Mouse (Mus musculus): Measurements from ENCODE around the gene Rtel1.

The Rtel1 gene

GRCm38 (mm10) chr2:181319248-181320102 is at the start of gene Rtel1:
Rtel1 (plus strand) TSS chr2:181319739.
- DNase-seq = peak; percentile 91 to 93

- no peak for DNase-seq
Measured at GRCm38 (mm10) chr2:181272092-181272491, 47.4 kb upstream of the Rtel1 start.

GRCm38 (mm10) chr2:181273829-181274228 is 45.7 kb upstream of the Rtel1 start:
- no peak for DNase-seq

DNA sequence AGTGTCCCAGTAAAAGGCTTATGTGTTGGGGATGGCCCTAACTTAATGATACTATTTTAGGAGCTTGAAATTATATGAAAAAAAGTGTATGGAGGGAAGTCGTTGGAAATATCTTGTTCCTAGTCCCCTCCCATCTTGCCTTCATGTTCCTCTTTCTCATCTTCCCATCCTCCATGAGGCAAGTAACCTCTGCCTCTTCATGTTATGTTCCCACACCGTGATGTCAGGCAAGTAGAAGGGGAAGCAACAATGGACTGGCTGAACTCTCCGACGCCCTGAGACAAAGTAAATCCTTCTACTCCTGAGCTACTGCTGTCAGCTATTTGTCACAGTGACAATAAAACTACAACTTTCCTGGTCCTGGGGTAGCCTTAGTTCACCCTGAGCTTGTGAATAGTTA is 44.9 kb upstream of the Rtel1 start:
- no peak for DNase-seq

GRCm38 (mm10) chr2:181276766-181277165 is 42.8 kb upstream of the Rtel1 start:
- no peak for DNase-seq

- DNase-seq = no peak
Measured at GRCm38 (mm10) chr2:181277866-181278265, 41.7 kb upstream of the Rtel1 start.

- DNase-seq = no peak
Measured at GRCm38 (mm10) chr2:181279968-181280367, 39.6 kb upstream of the Rtel1 start.

DNA sequence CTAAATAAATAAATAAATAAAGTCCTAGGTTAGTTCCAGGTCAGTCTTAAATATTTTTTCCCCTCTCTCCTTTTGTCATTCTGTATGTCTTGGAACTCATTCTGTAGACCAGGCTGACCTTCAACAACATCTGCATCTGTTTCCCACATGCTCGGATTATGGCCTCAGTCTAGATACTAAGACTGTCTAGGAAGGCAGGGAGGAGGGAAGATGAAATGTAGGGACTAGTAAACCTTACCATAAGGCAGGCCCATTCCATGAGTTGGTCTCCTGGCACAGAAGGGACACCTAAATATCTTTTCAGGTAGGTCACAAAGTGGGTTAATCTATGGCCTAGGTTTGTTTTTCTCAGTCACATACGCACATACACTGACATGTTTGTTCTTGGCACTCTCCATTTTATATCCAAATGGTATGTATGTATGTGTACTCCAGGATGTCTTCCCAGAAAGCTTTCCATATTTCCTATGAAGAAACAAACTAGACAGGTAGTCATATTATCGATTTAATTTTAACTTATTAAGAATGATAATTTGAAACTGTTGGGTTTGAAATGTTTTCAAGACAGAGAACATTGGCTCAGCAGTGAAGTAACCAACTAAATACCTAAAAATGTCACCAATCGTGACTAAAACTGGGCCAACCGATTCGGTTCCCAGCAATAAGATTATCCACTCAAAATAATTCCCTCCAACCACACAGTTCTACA is 32.8 kb upstream of the Rtel1 start:
- peak in 1 of 2 experiments; percentile 16 for DNase-seq

DNA sequence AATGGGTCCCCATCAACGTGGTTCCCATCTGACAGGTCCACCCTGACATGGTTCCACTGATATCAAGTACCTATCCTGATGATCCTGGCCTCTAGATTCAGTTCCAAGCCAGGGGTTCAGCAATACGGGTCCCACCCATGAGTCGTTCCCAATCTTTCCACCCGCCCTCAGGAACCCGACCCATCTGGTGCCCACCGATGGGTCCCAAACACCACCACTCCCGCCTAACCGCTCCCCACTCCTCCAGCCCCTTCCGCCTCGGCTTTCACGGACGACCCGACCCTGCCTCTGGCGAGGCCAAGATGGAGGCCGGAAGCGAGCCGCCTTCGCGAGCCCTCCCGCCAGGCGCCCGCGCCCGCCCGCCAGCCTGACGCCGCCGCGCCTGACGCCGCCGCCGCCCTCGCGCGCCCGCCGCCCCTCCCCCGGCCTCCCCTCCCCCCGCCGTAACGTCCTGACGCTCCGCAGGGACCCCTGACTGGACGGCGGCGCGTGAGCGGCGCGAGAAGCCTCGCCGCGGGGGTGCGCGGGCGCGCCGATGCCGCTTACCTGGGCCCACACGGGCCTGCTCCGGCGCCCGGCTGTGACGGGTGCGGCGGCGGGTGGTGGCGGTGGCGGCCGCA is 32.1 kb upstream of the Rtel1 start:
- peak; percentile 94 to 95 for DNase-seq

DNA sequence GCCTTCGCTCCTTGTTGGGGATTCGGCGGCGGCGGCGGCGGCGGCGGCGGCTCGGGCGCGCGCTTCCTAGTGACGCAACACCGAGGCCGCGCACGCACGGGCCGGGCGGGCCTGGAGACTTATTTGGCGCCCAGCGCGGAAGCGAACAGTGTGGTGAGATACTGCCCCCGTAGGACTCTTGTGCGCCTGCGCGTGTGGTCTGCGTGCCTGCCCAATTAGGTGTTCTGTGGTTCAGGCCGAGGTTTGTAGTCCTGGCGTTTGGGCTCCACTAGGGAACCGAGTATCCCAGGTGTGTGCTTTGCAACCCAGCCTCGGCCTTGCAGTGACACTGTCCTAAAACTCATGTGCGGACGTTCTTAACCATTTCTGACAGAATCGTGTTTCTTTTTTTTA is 31.6 kb upstream of the Rtel1 start, which contains the start of gene Gmeb2:
TSS of gene Gmeb2 (minus strand) at position 78 of the 393 bp plus-strand sequence.
- peak; percentile 94 to 96 for DNase-seq

DNA sequence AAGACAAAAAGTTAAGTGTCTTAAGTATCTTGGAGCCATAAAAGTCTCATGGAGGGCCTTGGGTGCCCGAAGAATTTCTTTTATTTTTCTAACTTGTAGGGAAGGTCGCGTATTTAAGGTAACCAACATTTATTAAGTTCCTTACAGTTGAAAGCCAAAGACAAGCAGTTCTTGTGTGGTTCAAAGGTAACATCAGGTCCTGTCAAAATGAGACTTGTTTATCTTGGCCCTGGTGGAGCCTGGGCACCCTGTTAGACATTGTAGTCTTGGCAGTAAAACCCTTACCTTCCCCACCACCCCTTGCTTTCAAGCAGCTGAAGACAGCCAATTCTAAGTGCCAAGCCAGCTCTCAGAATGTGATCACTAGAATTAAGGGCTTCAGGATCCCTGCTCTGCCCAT is 30.8 kb upstream of the Rtel1 start:
- DNase-seq = no peak

GRCm38 (mm10) chr2:181290937-181291336 is 28.6 kb upstream of the Rtel1 start:
- no peak for DNase-seq

DNA sequence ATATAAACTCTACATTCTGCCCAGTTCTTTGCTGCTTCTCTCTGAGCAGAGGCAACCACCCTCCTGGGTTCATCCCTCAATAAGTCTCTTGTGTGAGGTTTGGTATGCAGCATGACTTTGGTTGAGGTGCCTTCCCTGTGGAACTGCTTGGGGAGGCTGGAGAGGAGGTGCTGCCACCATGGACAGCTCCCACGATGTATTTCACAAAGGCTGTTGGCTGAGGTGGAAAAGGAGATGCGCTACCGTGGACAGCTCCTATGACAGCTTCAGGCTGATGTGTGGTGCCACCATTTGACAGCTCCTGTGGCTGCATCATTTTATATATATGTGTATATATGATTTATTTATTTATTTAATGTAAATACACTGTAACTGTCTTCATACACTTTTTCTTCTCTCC is 17.5 kb upstream of the Rtel1 start:
- no peak for DNase-seq

- no peak for DNase-seq
Measured at GRCm38 (mm10) chr2:181304944-181305343, 14.6 kb upstream of the Rtel1 start.

DNA sequence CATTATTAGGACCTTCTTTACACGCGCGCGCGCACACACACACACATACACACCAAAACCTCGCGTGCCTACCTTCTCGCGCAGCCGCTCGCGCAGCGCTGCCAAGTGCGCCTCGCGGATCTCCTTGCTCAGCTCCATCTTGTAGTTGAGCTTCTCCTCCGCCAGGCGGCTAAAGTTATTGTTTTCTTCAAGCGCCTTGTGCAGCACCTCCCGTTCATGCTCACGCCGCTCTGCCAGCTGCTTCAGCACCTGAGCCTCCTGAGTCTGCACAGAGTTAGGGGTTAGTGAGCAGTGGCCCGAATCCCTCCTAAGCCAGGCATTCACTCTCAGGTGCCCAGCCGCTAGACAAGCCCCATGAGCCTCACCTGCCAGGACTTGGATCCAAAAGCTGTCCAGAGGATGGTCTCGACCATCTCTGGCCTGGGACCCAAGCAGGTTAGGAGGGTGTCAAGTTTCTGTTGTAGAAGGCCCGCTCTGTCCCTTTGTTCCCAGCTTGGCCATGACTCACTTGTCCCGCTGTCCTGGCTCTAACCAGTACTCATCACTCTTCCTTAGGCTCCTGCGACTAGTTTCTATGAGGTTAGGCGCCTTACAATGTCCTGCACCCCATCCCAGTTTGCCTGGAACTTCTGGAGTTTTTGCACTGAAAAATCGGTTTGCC is 12.3 kb upstream of the Rtel1 start:
- DNase-seq = peak; percentile 78 to 82

GRCm38 (mm10) chr2:181312435-181312834 is 7.1 kb upstream of the Rtel1 start:
- DNase-seq = no peak

DNA sequence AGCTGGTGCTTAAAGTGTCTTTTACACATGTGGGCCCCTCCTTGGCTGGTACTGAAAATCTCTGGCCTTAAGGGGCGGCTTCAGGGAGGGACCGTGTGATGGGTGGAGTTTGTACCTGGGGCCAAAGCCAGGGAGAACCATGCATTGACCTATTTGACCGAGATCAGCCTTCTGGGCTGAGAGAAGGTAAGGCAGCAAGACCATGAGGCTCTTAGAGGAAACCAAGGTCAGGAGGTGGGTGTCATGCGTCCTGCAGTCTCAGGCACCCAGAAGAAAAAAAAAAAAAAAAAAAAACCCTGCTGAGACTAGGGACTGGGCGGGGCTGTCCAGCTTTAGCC is 6.6 kb upstream of the Rtel1 start:
- DNase-seq = peak; percentile 17 to 25

- peak; percentile 77 to 81 for DNase-seq
Measured at GRCm38 (mm10) chr2:181313344-181314079, 6.0 kb upstream of the Rtel1 start.

- peak; percentile 92 to 95 for DNase-seq
Measured at GRCm38 (mm10) chr2:181314080-181314810, 5.3 kb upstream of the Rtel1 start, which contains the start of gene Stmn3. Stmn3 (minus strand) TSS chr2:181314500.

DNA sequence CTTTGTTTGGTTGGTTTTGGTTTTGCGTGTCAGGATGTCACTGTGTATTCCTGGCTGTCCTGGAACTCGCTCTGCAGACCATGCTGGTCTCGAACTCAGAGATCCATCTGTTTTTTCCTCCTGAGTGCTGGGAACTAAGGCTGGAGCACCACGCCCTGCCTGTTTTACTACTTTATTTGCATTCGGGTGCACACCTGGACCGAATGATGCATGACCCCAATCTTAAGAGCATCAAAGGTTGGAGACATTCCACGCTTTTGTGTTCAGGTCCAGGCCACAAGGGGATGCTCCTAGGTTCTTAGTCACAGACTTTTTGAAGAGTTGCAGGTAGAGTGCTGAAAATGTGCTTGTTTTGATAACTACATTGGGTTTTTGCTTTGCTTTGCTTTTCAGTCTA is 562 bp downstream of the Rtel1 start:
- DNase-seq = no peak

DNA sequence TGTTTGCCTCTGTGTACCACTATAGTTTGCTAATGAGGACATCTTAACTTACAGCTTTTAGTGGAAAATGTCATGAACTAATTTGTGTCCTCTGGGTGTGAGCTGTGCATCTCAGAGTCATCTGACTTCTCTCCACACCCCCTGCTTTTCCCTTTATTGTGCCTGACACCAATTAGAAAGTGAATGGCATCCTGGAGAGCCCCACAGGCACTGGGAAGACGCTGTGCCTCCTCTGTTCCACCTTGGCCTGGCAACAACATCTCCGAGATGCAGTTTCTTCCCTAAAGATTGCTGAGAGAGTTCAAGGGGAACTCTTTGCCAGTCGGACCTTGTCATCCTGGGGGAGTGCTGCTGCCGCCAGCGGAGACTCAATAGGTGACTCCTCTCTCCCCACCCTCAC is 2.6 kb downstream of the Rtel1 start:
- DNase-seq = no peak

- no peak for DNase-seq
Measured at GRCm38 (mm10) chr2:181326098-181326497, 6.6 kb downstream of the Rtel1 start.

Data from cerebellum, postnatal 10 days (tissue).